Mouse (Mus musculus): ENCODE data around the gene Magi3.

DNA sequence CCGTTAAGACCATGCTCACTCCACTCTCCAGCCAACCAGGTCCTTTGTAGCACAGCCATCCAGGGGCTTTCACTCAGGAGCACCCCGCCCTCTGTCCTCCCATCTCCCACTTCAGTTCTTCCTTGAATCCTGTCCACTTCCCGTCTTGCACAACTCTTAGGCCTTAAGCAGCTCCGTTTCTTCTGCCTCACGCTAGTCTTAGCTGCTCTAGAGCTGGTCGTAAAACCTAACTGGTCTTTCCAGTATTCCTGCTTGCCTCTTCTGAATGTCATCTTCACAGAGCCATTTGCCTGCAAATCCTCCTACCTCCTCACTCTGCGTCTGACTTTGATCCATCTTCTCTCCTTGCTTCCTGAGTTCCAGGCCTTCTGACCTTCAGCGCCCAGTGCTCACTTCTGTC, 24.2 kb upstream of the Magi3 start:
- TF ChIP-seq CTCF (IDR thresholded peaks at IDR 0.05; ENCODE audit: low read depth, low read length), result no peak
- TF ChIP-seq POLR2A (IDR thresholded peaks at IDR 0.05; ENCODE audit: insufficient read depth, low read length), result no peak
- TF ChIP-seq EP300 (IDR thresholded peaks at IDR 0.05; ENCODE audit: insufficient read depth, low read depth, low read length), result no peak

Data from ES-Bruce4 (cell line).